Mouse (Mus musculus): ENCODE results near the gene Cdc34.

- TF ChIP-seq CTCF (IDR thresholded peaks at IDR 0.05; ENCODE audit: borderline replicate concordance, insufficient read depth, low read length) (no peak), POLR2A (IDR thresholded peaks at IDR 0.05; ENCODE audit: low read depth, low read length) (no peak)
Observed at GRCm38 (mm10) chr10:79736706-79737105, 54.7 kb downstream of the Cdc34 start.
